Mouse (Mus musculus): Measurements from ENCODE around the gene Gpatch1.

The Gpatch1 gene

GRCm38 (mm10) chr7:35234361-35235245 lies 83.6 kb downstream of the Gpatch1 start:
- DNase-seq, result peak; percentile 97

GRCm38 (mm10) chr7:35233861-35234260 lies 84.4 kb downstream of the Gpatch1 start:
- DNase-seq, result no peak

GRCm38 (mm10) chr7:35232796-35233455 lies 85.3 kb downstream of the Gpatch1 start:
- no peak for DNase-seq

GRCm38 (mm10) chr7:35230333-35230732 lies 87.9 kb downstream of the Gpatch1 start:
- DNase-seq, result peak; percentile 35 to 41
